Mouse (Mus musculus): ENCODE measurements around the gene Ercc1. TPM values are rescaled to one million over a fixed set of nuclear protein-coding genes. Genes with fewer than 3 reads are reported as not detected.

Gene Ercc1
- polyA plus RNA-seq, 2 experiments = 9.8 to 15.7 TPM

GRCm38 (mm10) chr7:19388699-19389413, 44.3 kb downstream of the Ercc1 start:
- no peaks in the 10 kb centered on the region for H3K4me1 ChIP-seq (replicated peaks; ENCODE audit: control insufficient read depth in 2 of 2, insufficient read depth in 2 of 2, low read length in 1 of 2)
- H3K27ac ChIP-seq = no peak overlapping the region
- H3K4me3 ChIP-seq (ENCODE audit: insufficient read depth in 1 of 2, low read depth in 2 of 2, low read length in 2 of 2) = no peak overlapping the region
- H3K27me3 ChIP-seq (ENCODE audit: control insufficient read depth, insufficient read depth, low read length) = no peaks in the 10 kb centered on the region
- no peaks in the 10 kb centered on the region for H3K9me3 ChIP-seq (ENCODE audit: control insufficient read depth, low read length)
- TF ChIP-seq CTCF (IDR thresholded peaks at IDR 0.05; ENCODE audit: low read depth) = no peak
- TF ChIP-seq EP300 (IDR thresholded peaks at IDR 0.05; ENCODE audit: low read depth) = no peak
- DNase-seq (ENCODE audit: low read depth in 3 of 3, low spot score in 3 of 3) (no peak), ATAC-seq (ENCODE audit: insufficient read depth) (no peak)
- no peak overlapping the region for H3K9ac ChIP-seq (replicated peaks)
- 73% methylated on average over 10 of the region's 10 CpGs for WGBS (ENCODE audit: insufficient replicate concordance)
- H3K36me3 ChIP-seq (replicated peaks; ENCODE audit: control insufficient read depth, insufficient read depth, low read depth) = peaks cover 20% of the 10 kb centered on the region
- no peak overlapping the region for H3K4me2 ChIP-seq (ENCODE audit: low read depth)

- ATAC-seq (ENCODE audit: insufficient read depth) (no peak), DNase-seq (ENCODE audit: low read depth in 3 of 3, low spot score in 3 of 3) (no peak)
- no peaks in the 10 kb centered on the region for H3K9me3 ChIP-seq (ENCODE audit: control insufficient read depth, low read length)
- no peak overlapping the region for H3K4me3 ChIP-seq (ENCODE audit: insufficient read depth in 1 of 2, low read depth in 2 of 2, low read length in 2 of 2)
- TF ChIP-seq EP300 (IDR thresholded peaks at IDR 0.05; ENCODE audit: low read depth) = no peak
- no peak for TF ChIP-seq CTCF (IDR thresholded peaks at IDR 0.05; ENCODE audit: low read depth)
- no peak overlapping the region for H3K27ac ChIP-seq
- WGBS (ENCODE audit: insufficient replicate concordance) = 71% methylated on average over 8 of the region's 8 CpGs
- H3K27me3 ChIP-seq (ENCODE audit: control insufficient read depth, insufficient read depth, low read length) = no peaks in the 10 kb centered on the region
- no peaks in the 10 kb centered on the region for H3K4me1 ChIP-seq (replicated peaks; ENCODE audit: control insufficient read depth in 2 of 2, insufficient read depth in 2 of 2, low read length in 1 of 2)
- H3K36me3 ChIP-seq (replicated peaks; ENCODE audit: control insufficient read depth, insufficient read depth, low read depth) = peaks cover 9% of the 10 kb centered on the region; the same call in 1 of the 2 replicates
- no peak overlapping the region for H3K9ac ChIP-seq (replicated peaks)
- no peak overlapping the region for H3K4me2 ChIP-seq (ENCODE audit: low read depth)
Observed at GRCm38 (mm10) chr7:19394484-19394883, 49.9 kb downstream of the Ercc1 start.

GRCm38 (mm10) chr7:19399496-19400280, 55.1 kb downstream of the Ercc1 start:
- 7% methylated on average over 27 of the region's 27 CpGs for WGBS (ENCODE audit: insufficient replicate concordance)
- TF ChIP-seq CTCF (IDR thresholded peaks at IDR 0.05; ENCODE audit: low read depth) (no peak), EP300 (IDR thresholded peaks at IDR 0.05; ENCODE audit: low read depth) (no peak)
- ATAC-seq (ENCODE audit: insufficient read depth) (no peak), DNase-seq (ENCODE audit: low read depth in 3 of 3, low spot score in 3 of 3) (no peak)
- Histone ChIP-seq H3K9ac (replicated peaks) (no peak overlapping the region), H3K9me3 (ENCODE audit: control insufficient read depth, low read length) (peaks cover 2% of the 10 kb centered on the region), H3K4me1 (replicated peaks; ENCODE audit: control insufficient read depth in 2 of 2, insufficient read depth in 2 of 2, low read length in 1 of 2) (peaks cover 0 to 2% of the 10 kb centered on the region in 2 experiments; a peak in 1 of 4 replicates), H3K36me3 (replicated peaks; ENCODE audit: control insufficient read depth, insufficient read depth, low read depth) (no peaks in the 10 kb centered on the region; the same call in 1 of the 2 replicates), H3K27me3 (ENCODE audit: control insufficient read depth, insufficient read depth, low read length) (peaks cover 28% of the 10 kb centered on the region), H3K27ac (no peak overlapping the region), H3K4me3 (ENCODE audit: insufficient read depth in 1 of 2, low read depth in 2 of 2, low read length in 2 of 2) (peak overlapping the region in 1 of 2 experiments; percentile 10; a peak in 1 of 4 replicates), H3K4me2 (ENCODE audit: low read depth) (peak overlapping the region; percentile 51)

GRCm38 (mm10) chr7:19400946-19401345, 56.4 kb downstream of the Ercc1 start:
- TF ChIP-seq CTCF (IDR thresholded peaks at IDR 0.05; ENCODE audit: low read depth) = peak; percentile 50
- no peak for TF ChIP-seq EP300 (IDR thresholded peaks at IDR 0.05; ENCODE audit: low read depth)
- no peak for ATAC-seq (ENCODE audit: insufficient read depth)

GRCm38 (mm10) chr7:19402535-19403112, 58.0 kb downstream of the Ercc1 start:
- H3K27me3 ChIP-seq (ENCODE audit: control insufficient read depth, insufficient read depth, low read length) = peaks cover 34% of the 10 kb centered on the region
- H3K4me2 ChIP-seq (ENCODE audit: low read depth) = no peak overlapping the region
- DNase-seq (ENCODE audit: low read depth in 3 of 3, low spot score in 3 of 3) = no peak
- H3K27ac ChIP-seq = no peak overlapping the region
- no peak for ATAC-seq (ENCODE audit: insufficient read depth)
- TF ChIP-seq CTCF (IDR thresholded peaks at IDR 0.05; ENCODE audit: low read depth) (no peak), EP300 (IDR thresholded peaks at IDR 0.05; ENCODE audit: low read depth) (no peak)
- peaks cover 0 to 2% of the 10 kb centered on the region in 2 experiments; a peak in 1 of 4 replicates for H3K4me1 ChIP-seq (replicated peaks; ENCODE audit: control insufficient read depth in 2 of 2, insufficient read depth in 2 of 2, low read length in 1 of 2)
- no peaks in the 10 kb centered on the region for H3K36me3 ChIP-seq (replicated peaks; ENCODE audit: control insufficient read depth, insufficient read depth, low read depth)
- WGBS (ENCODE audit: insufficient replicate concordance) = 71% methylated on average over 9 of the region's 9 CpGs
- peaks cover 2% of the 10 kb centered on the region for H3K9me3 ChIP-seq (ENCODE audit: control insufficient read depth, low read length)
- no peak overlapping the region for H3K4me3 ChIP-seq (ENCODE audit: insufficient read depth in 1 of 2, low read depth in 2 of 2, low read length in 2 of 2)
- H3K9ac ChIP-seq (replicated peaks) = no peak overlapping the region

More at GRCm38 (mm10) chr7:19400946-19401345, 56.4 kb downstream of the Ercc1 start:
- peaks cover 34% of the 10 kb centered on the region for H3K27me3 ChIP-seq (ENCODE audit: control insufficient read depth, insufficient read depth, low read length)
- no peak overlapping the region for H3K4me3 ChIP-seq (ENCODE audit: insufficient read depth in 1 of 2, low read depth in 2 of 2, low read length in 2 of 2)
- peaks cover 2% of the 10 kb centered on the region for H3K9me3 ChIP-seq (ENCODE audit: control insufficient read depth, low read length)
- H3K9ac ChIP-seq (replicated peaks) = no peak overlapping the region
- peaks cover 0 to 2% of the 10 kb centered on the region in 2 experiments; a peak in 1 of 4 replicates for H3K4me1 ChIP-seq (replicated peaks; ENCODE audit: control insufficient read depth in 2 of 2, insufficient read depth in 2 of 2, low read length in 1 of 2)
- H3K4me2 ChIP-seq (ENCODE audit: low read depth) = no peak overlapping the region
- no peak for DNase-seq (ENCODE audit: low read depth in 3 of 3, low spot score in 3 of 3)
- H3K27ac ChIP-seq = no peak overlapping the region
- H3K36me3 ChIP-seq (replicated peaks; ENCODE audit: control insufficient read depth, insufficient read depth, low read depth) = no peaks in the 10 kb centered on the region
- 57% methylated on average over 4 of the region's 4 CpGs for WGBS (ENCODE audit: insufficient replicate concordance)
